Mouse (Mus musculus) thymus, adult 2 months (tissue): ENCODE measurements at regions not wholly inside any gene's neighbourhood (a gene's known extent, or its start where the extent isn't known, plus 50 kb on each side); places are given as distances from the start of the nearest gene placed in this dataset.
A peak's percentile ranks its signal among the peaks of the same experiment; 100 is the strongest.

Experiments
- DNase-seq: peaks from one replicate; pipeline ENCODE4 v3.0.0; 2021
- H3K27ac ChIP-seq: fragments of 200-500 bp; 2 replicates; pipeline ENCODE4 v1.5.1; 2012; ENCODE audit warnings: low read length, control low read depth; ENCODE audit not compliant: control insufficient read depth, insufficient read depth
- H3K27me3 ChIP-seq: fragments of 200-500 bp; 2 replicates; pipeline ENCODE4 v1.6.1; 2012; ENCODE audit warnings: mild to moderate bottlenecking, low read length, moderate library complexity, mixed read lengths; ENCODE audit not compliant: control insufficient read depth, insufficient read depth
- H3K36me3 ChIP-seq: fragments of 200-500 bp; 2 replicates; pipeline ENCODE4 v1.6.1; 2012; ENCODE audit warnings: mild to moderate bottlenecking, low read length, moderate library complexity; ENCODE audit not compliant: control insufficient read depth, insufficient read depth
- H3K4me1 ChIP-seq: fragments of 200-500 bp; replicated peaks from 2 replicates; pipeline ENCODE4 v1.6.1; 2012; ENCODE audit warnings: low read length; ENCODE audit not compliant: control insufficient read depth, insufficient read depth
- H3K4me3 ChIP-seq: fragments of 200-500 bp; 2 replicates; pipeline ENCODE4 v1.5.1; 2012; ENCODE audit warnings: mild to moderate bottlenecking, low read length, control low read depth, moderate library complexity; ENCODE audit not compliant: control insufficient read depth, insufficient read depth
- CTCF ChIP-seq: fragments of 200-500 bp; IDR thresholded peaks from 2 replicates; pipeline ENCODE4 v1.5.1; 2012; ENCODE audit warnings: mild to moderate bottlenecking, control low read depth, low read length, moderate library complexity, borderline replicate concordance; ENCODE audit not compliant: control insufficient read depth, poor library complexity, insufficient read depth; ENCODE audit errors: extremely low read depth
- POLR2A ChIP-seq: fragments of 200-500 bp; IDR thresholded peaks from 2 replicates; pipeline ENCODE4 v1.6.1; 2012; ENCODE audit warnings: mild to moderate bottlenecking, low read length, control low read depth, moderate library complexity; ENCODE audit not compliant: control insufficient read depth, poor library complexity, insufficient read depth; ENCODE audit errors: extremely low read depth
- WGBS: fragments of 180-500 bp; shearing (Covaris S2); methylation state at CpG from one replicate; pipeline ENCODE4 v1.1.7; 2018; 5-methylcytosine and 5-hydroxymethylcytosine counted together

- H3K36me3 ChIP-seq = no peaks in the 10 kb centered on the region
- no peak overlapping the region for H3K4me3 ChIP-seq
- H3K4me1 ChIP-seq = no peaks in the 10 kb centered on the region
- no peak overlapping the region for H3K27ac ChIP-seq
- H3K27me3 ChIP-seq = no peaks in the 10 kb centered on the region
- TF ChIP-seq POLR2A = no peak
- no peak for TF ChIP-seq CTCF
- no peak for DNase-seq
Observed at GRCm38 (mm10) chr8:46933256-46933655, 53.4 kb upstream of the Enpp6 start.

- DNase-seq = no peak
- Histone ChIP-seq H3K27ac (no peak overlapping the region), H3K27me3 (no peaks in the 10 kb centered on the region), H3K4me1 (no peaks in the 10 kb centered on the region), H3K36me3 (no peaks in the 10 kb centered on the region), H3K4me3 (no peak overlapping the region)
- WGBS = 93% methylated on average over 9 of the region's 9 CpGs
- TF ChIP-seq POLR2A = no peak
- TF ChIP-seq CTCF = no peak
Observed at GRCm38 (mm10) chr8:46934254-46934653, 52.4 kb upstream of the Enpp6 start.

- no peaks in the 10 kb centered on the region for H3K4me1 ChIP-seq
- TF ChIP-seq POLR2A = no peak
- TF ChIP-seq CTCF = peak; percentile 80; the same call in 1 of the 2 replicates
- peak; percentile 59 for DNase-seq
- 54% methylated on average over 9 of the region's 9 CpGs for WGBS
- H3K4me3 ChIP-seq = no peak overlapping the region
- no peaks in the 10 kb centered on the region for H3K36me3 ChIP-seq
- no peak overlapping the region for H3K27ac ChIP-seq
- no peaks in the 10 kb centered on the region for H3K27me3 ChIP-seq
Observed at GRCm38 (mm10) chr8:46934898-46935297, 51.8 kb upstream of the Enpp6 start.

GRCm38 (mm10) chr8:46936039-46936438 is 50.6 kb upstream of the Enpp6 start:
- Histone ChIP-seq H3K27me3 (no peaks in the 10 kb centered on the region), H3K4me1 (peaks cover 3% of the 10 kb centered on the region; the same call in 1 of the 2 replicates), H3K27ac (no peak overlapping the region), H3K4me3 (no peak overlapping the region), H3K36me3 (no peaks in the 10 kb centered on the region)
- DNase-seq = no peak
- TF ChIP-seq CTCF (no peak), POLR2A (no peak)
- WGBS = 82% methylated on average over 8 of the region's 8 CpGs
